Mouse (Mus musculus): ENCODE data around the gene Crhbp. TPM values are rescaled to one million over a fixed set of nuclear protein-coding genes. Genes with fewer than 3 reads are reported as not detected.
A peak's percentile ranks its signal among the peaks of the same experiment; 100 is the strongest.

Crhbp gene
- polyA plus RNA-seq, 1 experiment from 2014 or later, result 0.24 TPM

- no peak overlapping the region for H3K27ac ChIP-seq
- WGBS, result 24% methylated on average over 7 of the region's 7 CpGs
- H3K4me2 ChIP-seq (replicated peaks), result peak overlapping the region; percentile 93
- no peak overlapping the region for H3K9ac ChIP-seq
- peaks cover 25% of the 10 kb centered on the region for H3K27me3 ChIP-seq (replicated peaks)
- peaks cover 8% of the 10 kb centered on the region for H3K4me1 ChIP-seq (replicated peaks)
- H3K4me3 ChIP-seq (replicated peaks), result peak overlapping the region; percentile 40; the same call in 1 of the 2 replicates
- no peaks in the 10 kb centered on the region for H3K9me3 ChIP-seq
- ATAC-seq, result no peak
- H3K36me3 ChIP-seq, result no peaks in the 10 kb centered on the region
These were observed 433 bp downstream of the Crhbp start for GRCm38 (mm10) chr13:95444291-95444690.

GRCm38 (mm10) chr13:95443376-95444233 lies 1.1 kb downstream of the Crhbp start:
- 2% methylated on average over 46 of the region's 46 CpGs for WGBS
- Histone ChIP-seq H3K9ac (peak overlapping the region; percentile 20; the same call in 1 of the 2 replicates), H3K27me3 (replicated peaks) (peaks cover 25% of the 10 kb centered on the region), H3K27ac (no peak overlapping the region), H3K4me3 (replicated peaks) (peak overlapping the region; percentile 40), H3K4me2 (replicated peaks) (peak overlapping the region; percentile 93), H3K36me3 (no peaks in the 10 kb centered on the region), H3K9me3 (no peaks in the 10 kb centered on the region), H3K4me1 (replicated peaks) (peaks cover 8% of the 10 kb centered on the region)
- peak; percentile 59; the same call in 1 of the 2 replicates for ATAC-seq

- Histone ChIP-seq H3K4me3 (replicated peaks) (peak overlapping the region; percentile 40; the same call in 1 of the 2 replicates), H3K4me2 (replicated peaks) (peak overlapping the region; percentile 93), H3K27ac (no peak overlapping the region), H3K9me3 (no peaks in the 10 kb centered on the region), H3K9ac (no peak overlapping the region), H3K36me3 (no peaks in the 10 kb centered on the region), H3K27me3 (replicated peaks) (peaks cover 25% of the 10 kb centered on the region), H3K4me1 (replicated peaks) (peaks cover 8% of the 10 kb centered on the region)
- 36% methylated on average over 4 of the region's 4 CpGs for WGBS
- ATAC-seq, result no peak
These were observed 1.8 kb downstream of the Crhbp start for GRCm38 (mm10) chr13:95442901-95443300.

- 74% methylated on average over 5 of the region's 5 CpGs for WGBS
- Histone ChIP-seq H3K36me3 (no peaks in the 10 kb centered on the region), H3K27me3 (replicated peaks) (peaks cover 15% of the 10 kb centered on the region), H3K27ac (no peak overlapping the region), H3K4me2 (replicated peaks) (no peak overlapping the region), H3K4me1 (replicated peaks) (peaks cover 8% of the 10 kb centered on the region), H3K9ac (no peak overlapping the region), H3K4me3 (replicated peaks) (no peak overlapping the region), H3K9me3 (no peaks in the 10 kb centered on the region)
- no peak for ATAC-seq
These were observed 5.2 kb downstream of the Crhbp start for GRCm38 (mm10) chr13:95439569-95439968.

GRCm38 (mm10) chr13:95431760-95432159 lies 13.0 kb downstream of the Crhbp start:
- no peak overlapping the region for H3K4me3 ChIP-seq (replicated peaks)
- no peak overlapping the region for H3K27ac ChIP-seq
- no peak overlapping the region for H3K4me2 ChIP-seq (replicated peaks)
- H3K4me1 ChIP-seq (replicated peaks), result no peaks in the 10 kb centered on the region
- no peaks in the 10 kb centered on the region for H3K36me3 ChIP-seq
- no peaks in the 10 kb centered on the region for H3K27me3 ChIP-seq (replicated peaks)
- ATAC-seq, result no peak
- no peaks in the 10 kb centered on the region for H3K9me3 ChIP-seq
- H3K9ac ChIP-seq, result no peak overlapping the region
- WGBS, result 71% methylated on average over 10 of the region's 10 CpGs

- Histone ChIP-seq H3K4me3 (replicated peaks) (no peak overlapping the region), H3K4me1 (replicated peaks) (no peaks in the 10 kb centered on the region), H3K27me3 (replicated peaks) (no peaks in the 10 kb centered on the region), H3K9ac (no peak overlapping the region), H3K27ac (no peak overlapping the region), H3K4me2 (replicated peaks) (no peak overlapping the region), H3K9me3 (no peaks in the 10 kb centered on the region), H3K36me3 (no peaks in the 10 kb centered on the region)
- ATAC-seq, result no peak
- WGBS, result 83% methylated on average over 3 of the region's 3 CpGs
These were observed 17.2 kb downstream of the Crhbp start for GRCm38 (mm10) chr13:95427499-95427898.

- WGBS, result 84% methylated on average over 6 of the region's 6 CpGs
- Histone ChIP-seq H3K4me1 (replicated peaks) (no peaks in the 10 kb centered on the region), H3K27me3 (replicated peaks) (no peaks in the 10 kb centered on the region), H3K27ac (no peak overlapping the region), H3K36me3 (no peaks in the 10 kb centered on the region), H3K4me2 (replicated peaks) (no peak overlapping the region), H3K9me3 (no peaks in the 10 kb centered on the region), H3K4me3 (replicated peaks) (no peak overlapping the region), H3K9ac (no peak overlapping the region)
- no peak for ATAC-seq
These were observed 18.3 kb downstream of the Crhbp start for GRCm38 (mm10) chr13:95426421-95426820.

GRCm38 (mm10) chr13:95425484-95425883 lies 19.2 kb downstream of the Crhbp start:
- no peak overlapping the region for H3K27ac ChIP-seq
- WGBS, result 64% methylated on average over 6 of the region's 6 CpGs
- no peaks in the 10 kb centered on the region for H3K9me3 ChIP-seq
- H3K9ac ChIP-seq, result no peak overlapping the region
- no peaks in the 10 kb centered on the region for H3K36me3 ChIP-seq
- no peak for ATAC-seq
- H3K4me3 ChIP-seq (replicated peaks), result no peak overlapping the region
- no peaks in the 10 kb centered on the region for H3K4me1 ChIP-seq (replicated peaks)
- H3K27me3 ChIP-seq (replicated peaks), result no peaks in the 10 kb centered on the region
- no peak overlapping the region for H3K4me2 ChIP-seq (replicated peaks)

- no peak overlapping the region for H3K9ac ChIP-seq
- no peaks in the 10 kb centered on the region for H3K4me1 ChIP-seq (replicated peaks)
- no peak overlapping the region for H3K27ac ChIP-seq
- no peak overlapping the region for H3K4me3 ChIP-seq (replicated peaks)
- ATAC-seq, result no peak
- no peaks in the 10 kb centered on the region for H3K9me3 ChIP-seq
- 56% methylated on average over 7 of the region's 7 CpGs for WGBS
- no peaks in the 10 kb centered on the region for H3K36me3 ChIP-seq
- H3K4me2 ChIP-seq (replicated peaks), result no peak overlapping the region
- no peaks in the 10 kb centered on the region for H3K27me3 ChIP-seq (replicated peaks)
These were observed 19.8 kb downstream of the Crhbp start for GRCm38 (mm10) chr13:95424932-95425331.

GRCm38 (mm10) chr13:95419204-95419749 lies 25.4 kb downstream of the Crhbp start:
- H3K36me3 ChIP-seq, result no peaks in the 10 kb centered on the region
- WGBS, result 13% methylated on average over 8 of the region's 8 CpGs
- H3K4me3 ChIP-seq (replicated peaks), result no peak overlapping the region
- H3K4me1 ChIP-seq (replicated peaks), result peaks cover 8% of the 10 kb centered on the region; the same call in 1 of the 2 replicates
- no peaks in the 10 kb centered on the region for H3K27me3 ChIP-seq (replicated peaks)
- no peak overlapping the region for H3K9ac ChIP-seq
- ATAC-seq, result 0 out of 2 replicates have a peak, but pooled peaks have one; percentile 28
- no peak overlapping the region for H3K27ac ChIP-seq
- no peaks in the 10 kb centered on the region for H3K9me3 ChIP-seq
- H3K4me2 ChIP-seq (replicated peaks), result no peak overlapping the region

- no peak for ATAC-seq
These were observed 26.0 kb downstream of the Crhbp start for GRCm38 (mm10) chr13:95418575-95419203.

GRCm38 (mm10) chr13:95412257-95412656 lies 32.5 kb downstream of the Crhbp start:
- Histone ChIP-seq H3K9ac (no peak overlapping the region), H3K27ac (no peak overlapping the region), H3K27me3 (replicated peaks) (no peaks in the 10 kb centered on the region), H3K4me3 (replicated peaks) (no peak overlapping the region), H3K4me1 (replicated peaks) (no peaks in the 10 kb centered on the region), H3K9me3 (no peaks in the 10 kb centered on the region), H3K36me3 (no peaks in the 10 kb centered on the region), H3K4me2 (replicated peaks) (no peak overlapping the region)
- ATAC-seq, result 0 out of 2 replicates have a peak, but pooled peaks have one; percentile 36
- WGBS, result 15% methylated on average over 2 of the region's 2 CpGs

More at GRCm38 (mm10) chr13:95418575-95419203, 26.0 kb downstream of the Crhbp start:
- 44% methylated on average over 6 of the region's 6 CpGs for WGBS
- Histone ChIP-seq H3K4me2 (replicated peaks) (no peak overlapping the region), H3K4me3 (replicated peaks) (no peak overlapping the region), H3K27me3 (replicated peaks) (no peaks in the 10 kb centered on the region), H3K36me3 (no peaks in the 10 kb centered on the region), H3K9me3 (no peaks in the 10 kb centered on the region), H3K9ac (no peak overlapping the region), H3K27ac (no peak overlapping the region), H3K4me1 (replicated peaks) (peaks cover 8% of the 10 kb centered on the region; the same call in 1 of the 2 replicates)
